Mouse (Mus musculus) Muller cell, postnatal 12 days (primary cell): ENCODE measurements around the gene Obsl1.

Experiments
- DNase-seq: peaks from one replicate; pipeline ENCODE4 v3.0.0-alpha.2; 2015; ENCODE audit errors: inconsistent ontology term

Obsl1 gene

DNA sequence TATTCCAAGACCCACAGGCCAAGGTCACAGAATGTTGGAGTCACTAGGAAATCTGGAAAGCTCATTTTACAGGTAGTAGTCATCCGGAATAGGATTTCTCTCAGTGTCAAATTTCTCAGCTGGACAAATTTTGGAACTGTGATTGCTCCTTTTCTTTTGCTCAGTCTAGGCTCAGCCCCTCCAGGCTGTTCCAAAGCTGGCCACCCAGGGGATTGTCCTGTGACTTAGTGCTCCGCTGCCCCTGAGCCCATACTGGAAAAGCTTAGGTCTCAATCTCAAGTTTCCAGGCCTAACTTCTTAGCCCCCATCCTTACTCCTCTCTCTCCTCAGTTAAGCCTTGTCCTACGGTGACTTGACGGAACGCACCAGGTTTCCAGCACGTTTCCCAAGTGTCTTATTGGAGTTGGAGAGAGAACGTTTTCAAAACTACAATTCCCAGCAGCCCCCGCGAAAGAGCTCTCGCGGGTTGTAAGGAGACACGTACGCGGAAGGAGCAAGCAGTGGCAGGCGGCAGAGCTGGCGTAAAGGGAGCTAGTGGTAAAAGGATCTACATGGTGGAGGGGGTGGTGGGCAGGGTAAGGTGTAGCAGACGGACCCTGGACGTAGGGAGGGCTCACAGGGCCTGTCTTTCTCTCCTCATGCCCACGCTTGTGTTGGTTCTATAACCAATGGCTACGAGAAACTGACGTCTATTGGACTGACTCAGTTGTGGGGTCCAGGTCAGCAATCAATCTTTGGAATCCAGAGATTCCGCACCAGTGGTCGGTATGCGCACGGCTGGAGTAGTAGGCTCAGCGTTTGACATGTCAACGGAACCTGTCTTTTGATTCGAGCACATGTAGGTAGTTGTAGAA, 70.5 kb downstream of the Obsl1 start, which contains the start of gene Gmppa:
Gene Gmppa, plus strand, starts transcription at position 456 of the 854 bp plus-strand sequence.
- peak; percentile 78 for DNase-seq
